Mouse (Mus musculus): ENCODE measurements around the gene Rgs14. TPM values are rescaled to one million over a fixed set of nuclear protein-coding genes. Genes with fewer than 3 reads are reported as not detected.

Rgs14 gene
- 153 TPM for polyA plus RNA-seq (2017; shearing (Covaris generic))

DNA sequence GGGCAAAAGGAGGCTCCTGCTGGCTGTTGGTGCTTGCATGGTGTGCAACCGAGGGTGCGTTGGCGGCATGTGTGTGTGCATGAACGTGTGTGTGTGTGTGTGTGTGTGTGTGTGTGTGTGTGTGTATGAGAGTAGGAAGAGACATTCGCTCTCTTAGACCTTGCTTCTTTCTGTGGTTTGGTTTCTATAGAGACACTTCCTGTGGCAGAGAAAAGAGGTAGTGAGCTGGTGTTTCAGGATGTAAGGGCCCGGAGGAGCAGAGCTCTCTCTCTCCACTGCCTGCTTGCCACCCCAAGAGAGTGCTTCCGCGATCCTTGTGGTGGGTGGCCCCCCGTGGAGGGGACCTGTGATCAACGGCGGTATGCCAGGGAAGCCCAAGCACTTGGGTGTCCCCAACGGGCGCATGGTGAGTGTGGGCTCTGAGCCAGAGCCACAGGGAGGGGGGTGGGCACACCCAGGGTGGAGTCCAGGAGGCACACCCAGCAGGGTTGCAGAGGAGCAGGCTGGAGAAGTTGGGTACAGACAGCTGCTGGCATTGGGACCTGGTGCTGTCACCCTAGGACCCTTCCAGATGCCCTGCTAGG lies at the start of gene Rgs14:
Rgs14 (plus strand) TSS at position 202 of the 584 bp plus-strand sequence.

DNA sequence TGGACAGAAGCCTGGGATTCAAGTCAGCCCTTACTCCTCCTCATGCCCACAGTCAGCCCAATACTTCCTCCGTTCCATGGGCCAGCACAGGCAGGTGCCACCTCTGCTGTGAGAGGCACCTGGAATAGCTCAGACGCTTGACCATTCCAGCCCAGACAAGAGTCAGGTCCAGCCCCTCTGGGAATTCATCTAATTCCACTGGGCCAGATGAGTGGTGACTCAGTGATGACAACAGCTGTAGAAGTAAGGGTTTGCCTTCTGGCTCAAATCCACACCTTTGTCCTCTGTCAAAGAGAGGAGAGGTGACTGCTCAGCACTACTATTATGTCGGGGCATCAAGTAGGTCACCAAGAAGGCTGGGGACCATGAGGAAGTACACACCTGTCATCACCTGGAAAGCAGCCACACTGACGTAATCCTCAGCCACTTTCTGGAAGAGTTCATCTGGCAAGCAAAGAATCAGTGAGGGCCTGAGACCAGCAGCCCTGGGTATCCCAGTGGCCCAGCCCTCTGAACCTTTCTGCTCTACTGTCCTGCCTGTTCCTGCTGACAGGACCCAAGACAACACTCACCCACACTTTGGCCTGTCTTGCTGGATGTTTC lies 49.5 kb upstream of the Rgs14 start, which contains the start of gene Prelid1:
Prelid1 (plus strand) TSS at position 570 of the 603 bp plus-strand sequence.

DNA sequence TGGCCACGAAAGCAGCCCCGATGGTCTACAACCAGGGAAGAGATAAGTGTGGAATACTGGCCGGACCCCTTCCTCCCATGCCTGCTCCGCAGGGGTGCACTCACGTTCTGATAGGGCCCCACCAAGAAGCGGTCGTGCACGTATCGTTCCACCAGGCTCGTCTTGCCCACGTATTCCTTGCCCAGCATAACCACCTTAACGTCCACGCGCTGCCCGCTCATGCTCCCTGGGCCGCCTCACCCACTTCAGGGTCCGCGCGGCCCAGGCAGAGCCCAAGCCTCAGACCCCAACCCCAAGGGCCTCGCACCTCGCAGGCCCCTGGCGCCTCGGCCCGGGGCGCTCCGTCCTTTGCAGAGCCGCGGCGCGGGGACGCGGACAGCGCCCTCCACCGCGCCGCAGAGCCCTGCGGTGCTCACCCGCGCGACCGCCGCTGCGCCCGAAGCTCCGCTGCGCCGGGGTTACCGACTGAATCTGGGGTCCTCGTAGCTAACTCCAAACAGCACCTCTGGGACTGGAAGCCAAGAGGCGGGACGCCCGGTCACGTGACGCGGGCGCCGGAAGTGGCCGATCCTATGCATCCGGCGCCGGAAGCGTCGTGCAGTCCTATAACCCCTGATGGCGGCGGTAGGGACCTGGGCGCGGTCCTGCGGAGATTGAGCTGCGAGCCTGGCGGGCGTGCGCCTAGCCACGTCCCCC lies 48.0 kb upstream of the Rgs14 start, which contains the start of gene Rab24:
Rab24 (minus strand) TSS at position 513 of the 696 bp plus-strand sequence.

DNA sequence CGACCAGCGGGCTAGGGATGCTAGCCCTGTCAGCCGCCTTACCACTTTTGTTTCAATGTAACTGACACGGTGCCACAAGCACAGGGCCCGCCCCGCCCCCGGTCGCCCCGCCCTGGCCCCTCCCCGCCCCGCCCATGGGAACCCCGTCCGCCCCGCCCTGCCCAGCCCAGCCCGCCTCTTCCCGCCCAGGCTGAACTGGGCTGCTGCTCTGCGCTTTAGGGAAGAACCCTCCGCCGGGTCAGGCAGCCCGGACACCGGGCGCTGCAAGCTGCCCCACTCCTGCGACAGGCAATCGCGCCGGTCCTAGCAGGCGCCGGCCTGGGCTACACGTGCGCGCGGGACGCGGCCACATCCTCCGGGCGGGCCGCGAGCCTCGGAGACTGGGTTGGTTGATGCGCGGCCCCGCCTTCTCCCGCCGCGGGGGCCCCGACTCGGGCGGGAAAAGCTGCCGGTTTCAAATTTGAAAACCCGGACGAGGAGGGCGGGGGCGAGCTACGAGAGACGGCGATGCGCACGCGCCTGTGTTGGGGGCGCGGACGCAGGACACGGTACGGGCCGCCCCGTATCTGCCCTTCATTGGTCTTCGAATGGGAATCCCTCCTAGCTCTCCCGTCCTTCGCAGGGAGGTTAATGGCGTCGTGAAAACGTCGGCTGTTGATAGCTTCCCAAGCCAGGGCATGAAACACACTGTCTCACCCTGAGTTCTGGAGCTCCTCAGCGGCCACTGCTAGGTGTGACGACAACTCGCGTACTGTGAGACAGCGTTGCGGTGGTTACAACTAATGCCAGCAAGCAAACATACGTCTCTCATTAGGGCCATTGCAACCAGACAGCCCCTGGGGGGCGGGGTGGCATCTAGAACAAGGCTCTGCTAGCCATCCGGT lies 39.6 kb upstream of the Rgs14 start, which contains the start of gene Mxd3:
Mxd3 (minus strand) TSS at position 141 of the 884 bp plus-strand sequence.

DNA sequence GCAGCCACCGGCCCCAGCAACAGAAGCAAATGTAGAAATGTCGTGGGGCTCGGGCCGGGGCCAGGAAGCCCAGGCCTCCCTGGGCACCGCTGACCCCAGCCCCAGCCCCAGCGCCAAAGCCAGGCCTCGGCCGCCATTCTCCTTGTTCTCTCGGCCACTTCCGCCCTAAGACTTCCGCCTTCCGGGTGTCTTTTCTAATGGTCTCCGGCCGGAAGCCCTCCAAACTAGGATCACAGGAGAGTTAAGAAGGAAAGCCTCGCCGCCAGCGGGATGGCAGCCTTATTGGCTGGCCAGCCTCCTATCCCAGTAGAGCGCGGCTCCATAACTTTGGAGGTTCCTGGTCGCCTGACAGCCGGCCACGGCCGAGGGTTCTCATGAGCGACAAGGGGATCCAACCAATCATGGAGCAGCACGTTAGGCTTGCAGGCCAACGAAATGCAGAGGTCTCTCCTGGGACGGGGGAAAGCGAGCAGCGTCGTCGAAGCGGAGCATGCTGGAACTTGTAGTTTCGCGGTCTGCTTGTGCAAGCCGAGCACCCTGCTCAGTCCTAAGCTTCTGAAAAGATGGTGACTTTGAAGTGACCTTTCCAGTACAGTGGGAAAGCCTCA lies 7.0 kb upstream of the Rgs14 start, which contains the start of gene Lman2:
Lman2 (minus strand) TSS at position 331 of the 608 bp plus-strand sequence.

DNA sequence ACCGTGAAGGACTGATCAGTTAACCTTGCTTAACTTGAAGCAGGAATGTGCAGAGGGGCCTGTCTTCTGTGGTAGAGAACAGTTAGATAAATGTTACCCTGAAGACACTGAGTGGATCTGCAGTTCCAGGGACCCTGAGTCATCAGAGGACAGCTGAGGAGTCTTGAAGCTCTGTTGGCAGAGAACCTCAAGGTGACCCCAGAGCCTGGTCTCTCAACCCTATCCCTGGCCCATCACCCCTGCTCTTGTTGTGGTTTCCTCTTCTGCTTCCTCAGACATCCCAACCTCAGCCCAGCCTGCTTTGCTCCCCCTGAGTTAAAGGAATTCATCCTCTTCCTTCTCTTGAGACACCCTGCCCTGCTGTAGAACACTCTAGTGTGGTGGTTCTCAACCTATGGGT lies 28.6 kb downstream of the Rgs14 start, which contains the start of gene Slc34a1:
Slc34a1 (plus strand) TSS at position 100 of the 400 bp plus-strand sequence.

DNA sequence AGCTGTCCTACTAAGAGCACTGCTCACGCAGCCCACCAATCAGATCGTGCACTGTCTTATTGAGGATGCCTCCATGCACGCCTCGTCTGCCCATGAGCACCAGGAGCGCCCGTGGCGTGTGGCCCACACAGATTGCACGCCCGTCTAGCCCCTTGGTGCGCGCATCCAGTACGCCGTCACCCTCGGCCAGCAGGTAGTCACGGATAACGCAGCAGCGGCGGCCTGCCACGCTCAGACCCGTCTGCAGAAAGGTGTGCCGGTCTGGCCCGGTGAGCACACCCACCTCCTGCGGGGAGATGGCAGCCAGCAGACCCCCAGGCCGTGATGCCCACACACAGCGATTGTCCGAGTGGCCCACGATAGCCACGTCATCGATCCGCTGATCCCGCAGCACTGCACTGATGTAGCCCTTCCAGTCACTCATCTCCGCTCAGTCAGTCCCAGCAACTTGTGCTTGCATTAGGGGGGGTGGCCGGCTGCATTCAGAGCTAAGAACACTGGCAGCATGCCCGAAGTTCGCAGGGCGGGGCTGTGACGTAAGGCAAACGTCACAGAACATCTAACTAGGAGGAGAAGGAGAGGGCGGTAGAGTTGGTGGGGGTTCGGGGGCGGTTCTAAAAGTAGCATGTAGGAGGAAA lies 45.3 kb downstream of the Rgs14 start, which contains the start of gene Pfn3:
Pfn3 (minus strand) TSS at position 490 of the 638 bp plus-strand sequence.

DNA sequence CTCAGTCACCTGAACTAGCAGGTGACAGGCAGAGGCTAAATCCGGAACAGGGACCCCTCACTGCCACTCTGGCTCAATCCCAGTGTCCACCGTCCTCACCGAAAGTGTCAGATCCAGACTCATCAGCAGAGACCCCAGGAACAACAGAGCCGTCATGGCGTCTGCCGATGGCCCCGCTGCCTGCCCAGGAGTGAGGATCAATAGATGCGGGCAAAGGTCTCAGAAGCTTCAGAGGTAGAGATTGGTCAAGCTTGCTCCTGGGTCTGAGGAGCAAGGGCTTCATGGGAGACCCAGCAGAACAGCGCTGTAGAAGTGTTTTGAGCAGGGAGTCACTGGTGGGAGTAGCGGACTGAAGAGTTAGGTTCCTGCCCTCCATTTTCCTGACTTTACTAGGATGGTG lies 57.1 kb downstream of the Rgs14 start, which contains the start of gene F12:
F12 (minus strand) TSS at position 181 of the 400 bp plus-strand sequence.

Other genes with a start within 250 kb of the Rgs14 start
- not detected for gene Gm17617, start 236.2 kb upstream of the Rgs14 start, polyA plus RNA-seq (2017; shearing (Covaris generic))
- not detected for gene Fgfr4, start 217.1 kb upstream of the Rgs14 start, polyA plus RNA-seq (2017; shearing (Covaris generic))
- gene Nsd1, start 159.9 kb upstream of the Rgs14 start, polyA plus RNA-seq (2017; shearing (Covaris generic)), result 79.4 TPM
- 335 TPM for gene Prelid1, start 49.2 kb upstream of the Rgs14 start, polyA plus RNA-seq (2017; shearing (Covaris generic))
- gene Rab24, start 47.8 kb upstream of the Rgs14 start, polyA plus RNA-seq (2017; shearing (Covaris generic)), result 142 TPM
- 2.3 TPM for gene Mxd3, start 39.9 kb upstream of the Rgs14 start, polyA plus RNA-seq (2017; shearing (Covaris generic))
- gene Lman2, start 6.9 kb upstream of the Rgs14 start, polyA plus RNA-seq (2017; shearing (Covaris generic)), result 143 TPM
- gene Slc34a1, start 28.5 kb downstream of the Rgs14 start, polyA plus RNA-seq (2017; shearing (Covaris generic)), result not detected
- not detected for gene Pfn3, start 45.5 kb downstream of the Rgs14 start, polyA plus RNA-seq (2017; shearing (Covaris generic))
- gene F12, start 57.1 kb downstream of the Rgs14 start, polyA plus RNA-seq (2017; shearing (Covaris generic)), result 0.26 TPM
- gene Grk6, start 75.3 kb downstream of the Rgs14 start, polyA plus RNA-seq (2017; shearing (Covaris generic)), result 367 TPM
- 3.3 TPM for gene Prr7, start 94.5 kb downstream of the Rgs14 start, polyA plus RNA-seq (2017; shearing (Covaris generic))
- not detected for gene Dbn1, start 118.4 kb downstream of the Rgs14 start, polyA plus RNA-seq (2017; shearing (Covaris generic))
- gene Pdlim7, start 143.9 kb downstream of the Rgs14 start, polyA plus RNA-seq (2017; shearing (Covaris generic)), result 8.8 TPM
- gene Dok3, start 159.6 kb downstream of the Rgs14 start, polyA plus RNA-seq (2017; shearing (Covaris generic)), result 1.6 TPM
- gene Ddx41, start 166.9 kb downstream of the Rgs14 start, polyA plus RNA-seq (2017; shearing (Covaris generic)), result 85.3 TPM
- gene Fam193b, start 201.4 kb downstream of the Rgs14 start, polyA plus RNA-seq (2017; shearing (Covaris generic)), result 69.3 TPM
- 293 TPM for gene Tmed9, start 204.0 kb downstream of the Rgs14 start, polyA plus RNA-seq (2017; shearing (Covaris generic))
- gene B4galt7, start 230.2 kb downstream of the Rgs14 start, polyA plus RNA-seq (2017; shearing (Covaris generic)), result 54.6 TPM

Measured in CD4-positive, CD25-positive, alpha-beta regulatory T cell (primary cell).